Mouse (Mus musculus): ENCODE measurements at regions not wholly inside any gene's neighbourhood (a gene's known extent, or its start where the extent isn't known, plus 50 kb on each side); places are given as distances from the start of the nearest gene placed in this dataset.
"Not testable (repeated sequence)": the region's sequence is repeated elsewhere in the genome, so short reads cannot be mapped to it uniquely, and the experiment has no call there.

DNA sequence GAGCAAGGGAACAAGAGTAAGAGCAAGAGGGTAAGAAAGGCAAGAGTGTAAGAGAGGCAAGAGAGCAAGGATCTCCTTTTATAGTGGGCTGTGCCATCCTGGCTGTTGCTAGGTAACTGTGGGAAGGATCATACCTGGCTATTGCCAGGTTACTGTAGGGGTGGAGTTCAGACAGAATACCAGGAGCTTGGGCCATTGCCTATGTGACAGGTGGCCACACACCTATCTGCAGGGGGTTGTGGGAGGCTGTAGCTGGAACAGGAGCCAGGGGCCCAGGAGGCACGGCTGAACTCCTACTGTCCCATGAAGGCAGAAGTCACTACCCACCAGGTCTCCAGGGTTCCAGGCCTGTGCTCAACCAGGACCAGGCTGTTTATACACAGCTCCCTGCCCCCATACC is 1149.0 kb downstream of the 9330182O14Rik start:
- peak; percentile 76 for DNase-seq

- DNase-seq = no peak
Measured at GRCm38 (mm10) chr15:41286809-41287413, 1152.7 kb downstream of the 9330182O14Rik start.

- no peak for DNase-seq
Measured at GRCm38 (mm10) chr15:41297419-41297818, 1163.3 kb downstream of the 9330182O14Rik start.

DNA sequence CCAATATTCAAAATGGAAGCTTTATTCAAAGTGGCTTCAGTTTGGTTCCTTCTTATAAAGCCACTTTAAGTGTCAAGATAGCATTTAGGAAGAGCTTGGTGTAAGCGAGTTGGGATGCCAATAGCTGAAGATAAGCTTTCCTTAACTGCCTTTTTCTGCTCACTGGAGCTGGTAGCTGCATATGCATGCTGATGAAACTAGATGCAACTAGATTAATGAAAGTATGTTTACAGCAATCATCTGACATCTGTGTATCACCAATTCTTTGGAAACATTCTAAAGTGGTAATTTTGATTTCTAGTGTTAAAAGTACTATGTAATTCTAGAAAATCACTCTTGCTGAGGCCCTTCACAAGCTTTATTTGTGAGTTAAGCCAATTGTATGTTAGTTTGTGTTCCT is 1172.5 kb downstream of the 9330182O14Rik start:
- no peak for DNase-seq

DNA sequence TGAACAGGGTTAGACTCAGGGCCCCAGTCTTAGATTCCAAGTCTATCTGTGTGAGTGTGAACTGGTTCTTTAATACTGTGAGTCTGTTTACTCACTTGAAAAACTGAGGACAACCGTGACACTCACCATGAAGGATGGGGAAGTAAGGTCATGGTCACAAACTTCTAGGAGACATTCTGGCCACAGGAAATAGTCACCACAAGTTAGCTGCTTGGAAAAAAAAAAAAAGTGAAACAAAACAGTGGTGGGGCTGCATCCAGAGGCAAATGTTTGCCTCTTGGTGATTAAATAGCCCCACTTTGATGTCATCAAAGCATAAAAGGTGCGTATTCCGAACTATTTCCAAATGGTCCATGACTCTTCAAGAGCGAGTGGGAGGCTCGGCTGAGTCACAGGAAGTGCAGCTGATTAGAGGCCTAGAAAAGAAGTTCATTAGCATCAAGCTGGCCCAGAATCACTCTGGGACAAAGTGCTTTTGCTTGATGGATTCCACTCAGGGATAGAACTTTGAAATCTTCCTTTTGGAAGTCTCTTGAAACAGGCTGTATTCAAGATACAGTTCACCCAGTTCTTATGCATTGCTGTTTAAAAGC is 1177.7 kb downstream of the 9330182O14Rik start:
- no peak for DNase-seq

- no peak for DNase-seq
Measured at GRCm38 (mm10) chr15:41314916-41315315, 1180.8 kb downstream of the 9330182O14Rik start.

DNA sequence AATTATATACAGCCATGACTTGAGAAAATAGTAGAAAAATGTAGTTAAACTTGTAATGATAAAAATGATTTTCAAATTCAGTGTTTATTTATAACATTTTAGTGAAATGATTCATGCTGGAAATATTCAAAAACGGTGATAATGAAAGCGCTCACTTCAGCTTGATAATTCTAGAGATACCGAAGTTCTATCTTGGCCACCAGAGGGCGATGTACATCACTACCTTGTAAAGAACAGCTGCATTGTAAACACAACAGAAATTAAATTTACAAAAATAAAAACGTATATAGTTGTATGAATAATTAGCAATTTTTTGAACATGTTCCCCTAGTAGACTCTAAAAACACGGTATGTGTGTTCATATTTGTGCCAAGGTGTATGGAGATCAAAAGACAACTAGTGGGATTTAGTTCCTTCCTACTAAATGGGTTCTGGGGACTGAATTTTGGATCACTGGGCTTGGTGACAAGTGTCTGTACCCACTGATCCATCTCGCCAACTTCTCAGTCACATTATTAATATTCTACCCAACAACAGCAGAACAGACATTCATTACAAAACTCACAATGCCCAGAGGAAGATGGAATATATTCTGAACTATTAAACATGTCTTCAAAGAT is 1191.6 kb downstream of the 9330182O14Rik start:
- peak; percentile 84 for DNase-seq

DNA sequence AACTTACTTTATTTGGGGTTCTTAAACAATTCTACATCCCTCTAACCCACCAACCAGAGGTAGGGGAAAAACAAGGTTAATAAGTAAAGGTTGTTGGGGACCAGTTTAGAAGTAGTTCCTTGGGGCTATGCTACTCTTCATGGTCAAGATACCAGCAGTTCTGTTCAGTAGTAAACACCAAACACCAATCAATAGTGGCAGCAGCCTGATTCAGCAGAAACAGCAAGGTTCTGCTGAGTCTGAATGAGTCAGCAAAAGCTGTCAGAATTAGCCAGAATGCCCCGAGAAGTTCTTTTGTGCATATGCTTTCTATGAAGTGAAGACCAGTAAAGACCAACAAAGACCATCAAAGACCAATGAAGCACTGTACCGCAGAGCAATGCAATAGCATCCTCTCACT is 1195.1 kb downstream of the 9330182O14Rik start:
- no peak for DNase-seq

DNA sequence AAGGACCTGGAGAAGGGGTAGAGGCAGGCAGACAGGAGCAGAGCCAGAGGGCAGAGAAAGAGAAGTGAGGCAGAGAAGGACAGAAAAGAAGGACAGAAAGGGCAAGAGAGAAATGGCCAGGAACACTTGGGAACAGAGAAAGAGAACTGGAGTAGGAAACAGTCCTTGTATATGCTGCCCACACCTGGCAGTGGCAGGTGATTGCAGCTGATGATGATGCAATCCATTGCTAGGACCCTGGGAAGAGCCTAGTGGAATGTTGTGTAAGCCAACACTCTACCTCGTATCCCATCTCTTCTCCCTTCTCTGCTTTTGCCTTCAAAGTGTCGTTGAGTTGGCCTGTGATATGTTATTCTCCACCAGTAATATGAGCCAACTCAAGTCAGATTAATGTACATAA is 1195.9 kb downstream of the 9330182O14Rik start:
- DNase-seq = no peak

GRCm38 (mm10) chr15:41332451-41332850 is 1198.3 kb downstream of the 9330182O14Rik start:
- DNase-seq = no peak

GRCm38 (mm10) chr15:41333165-41333564 is 1199.0 kb downstream of the 9330182O14Rik start:
- no peak for DNase-seq

GRCm38 (mm10) chr15:41340621-41341020 is 1206.5 kb downstream of the 9330182O14Rik start:
- not testable (repeated sequence) for DNase-seq

DNA sequence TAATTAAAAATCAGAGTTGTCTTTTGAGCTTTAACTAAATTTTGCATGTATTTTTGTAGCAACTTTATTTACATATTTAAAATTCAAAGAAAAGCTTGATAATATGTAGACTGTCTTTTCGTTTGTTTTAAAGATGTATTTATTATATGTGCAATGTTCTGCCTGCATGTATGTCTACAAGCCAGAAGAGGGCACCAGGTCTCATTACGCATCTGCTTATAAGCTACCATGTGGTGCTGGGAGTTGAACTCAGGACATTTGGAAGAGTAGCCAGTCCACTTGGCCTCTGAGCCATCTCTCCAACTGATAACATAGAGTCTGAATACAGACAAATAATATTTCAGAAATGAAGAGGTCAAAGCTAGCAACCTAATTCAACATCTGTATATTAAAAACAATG is 1211.4 kb downstream of the 9330182O14Rik start:
- no peak for DNase-seq

DNA sequence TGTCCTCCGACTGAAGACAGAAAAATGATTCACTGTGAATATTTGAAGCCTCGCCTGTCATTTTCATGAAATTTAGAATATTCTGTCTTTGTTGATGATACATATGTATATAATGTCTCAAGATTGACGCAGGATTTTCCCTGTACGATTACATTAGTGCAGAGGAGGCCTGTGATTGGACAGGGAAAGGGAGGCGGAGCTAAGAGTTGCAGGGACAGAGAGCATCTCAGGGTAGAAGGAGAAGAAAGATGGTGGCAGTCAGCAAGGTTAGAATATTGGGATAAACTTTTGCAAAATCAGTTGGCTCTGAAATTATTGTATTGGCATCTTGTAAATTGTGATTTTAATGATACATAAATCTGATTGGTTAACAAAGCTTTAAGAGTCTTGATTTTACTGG is 1213.1 kb downstream of the 9330182O14Rik start:
- no peak for DNase-seq

- DNase-seq = no peak
Measured at GRCm38 (mm10) chr15:41352129-41352528, 1218.0 kb downstream of the 9330182O14Rik start.

GRCm38 (mm10) chr15:41359276-41359675 is 1225.1 kb downstream of the 9330182O14Rik start:
- peak; percentile 57 for DNase-seq

DNA sequence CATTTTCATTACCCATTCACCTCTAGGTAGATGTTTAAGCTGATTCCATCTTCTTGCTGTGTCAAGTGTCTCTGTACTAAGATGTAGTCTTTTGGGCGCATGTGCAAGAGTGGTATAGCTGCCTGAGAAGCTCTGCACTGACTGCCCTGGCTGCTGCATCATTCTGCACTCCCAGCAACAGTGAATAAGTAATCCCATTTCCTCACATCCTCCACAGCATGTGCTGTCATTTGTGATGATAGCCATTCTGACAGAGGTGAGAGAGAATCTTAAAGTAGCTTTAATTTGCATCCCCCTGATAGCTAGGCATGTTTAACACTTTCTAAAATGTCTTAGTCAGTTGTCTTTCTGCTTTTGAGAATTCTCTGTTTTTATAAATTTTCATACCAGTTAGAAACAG is 1240.5 kb downstream of the 9330182O14Rik start:
- DNase-seq = no peak

DNA sequence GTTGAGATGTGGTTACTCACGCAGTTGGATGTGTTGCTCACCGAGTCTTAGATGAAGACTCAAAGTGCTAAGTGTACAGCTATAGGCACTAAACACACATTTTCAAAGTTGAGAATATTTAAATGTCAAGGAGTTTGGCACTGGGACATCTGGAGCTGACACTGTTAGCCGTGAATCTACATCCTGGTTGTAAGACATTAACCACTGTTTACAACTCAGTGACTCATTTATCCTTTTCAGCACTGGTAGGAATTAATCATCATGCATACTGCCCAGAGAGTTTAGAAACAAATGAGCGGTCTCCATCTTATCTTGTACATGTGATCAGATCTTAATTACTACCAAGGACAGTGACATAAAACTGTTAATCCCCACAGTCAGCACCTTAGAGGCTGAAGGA is 1241.7 kb downstream of the 9330182O14Rik start:
- no peak for DNase-seq

GRCm38 (mm10) chr15:41379637-41380036 is 1245.5 kb downstream of the 9330182O14Rik start:
- no peak for DNase-seq

GRCm38 (mm10) chr15:41380429-41380828 is 1246.3 kb downstream of the 9330182O14Rik start:
- DNase-seq = no peak

DNA sequence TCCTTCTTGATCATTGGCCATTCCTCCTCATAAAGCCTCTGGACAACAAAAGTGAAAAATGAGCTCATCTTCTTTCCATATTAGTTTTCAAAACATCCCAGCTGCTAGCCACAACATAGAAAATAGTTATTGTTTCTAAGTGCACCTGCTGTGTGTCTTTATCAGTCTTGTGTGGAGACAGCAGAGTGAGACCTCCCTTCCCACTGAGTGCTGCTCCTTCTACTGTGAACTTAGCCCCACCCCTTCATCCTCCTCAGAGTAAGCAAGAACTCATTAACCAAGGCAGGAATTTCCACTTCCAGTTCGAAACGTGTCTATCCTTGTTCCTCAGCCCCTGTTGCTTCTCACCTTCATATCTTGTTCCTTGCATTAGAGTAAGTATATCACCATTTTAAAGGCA is 1256.5 kb downstream of the 9330182O14Rik start:
- DNase-seq = no peak

Data from cerebellum, adult 9-10 months (tissue).